Mouse (Mus musculus) heart, embryonic 13.5 days (tissue): ENCODE measurements around the gene Taf5. TPM values are rescaled to one million over a fixed set of nuclear protein-coding genes. Genes with fewer than 3 reads are reported as not detected.

Source experiments
- ATAC-seq: fragments of 200-750 bp; cut with Nextera tagmentation; 2 replicates; pipeline ENCODE4 v1.8.0; 2017; ENCODE audit warnings: moderate TSS enrichment; ENCODE audit not compliant: insufficient number of reproducible peaks, low FRiP score, low TSS enrichment; ENCODE audit errors: extremely low read depth
- H3K27ac ChIP-seq: fragments of 300-500 bp; sonication (generic); replicated peaks from 2 replicates; pipeline ENCODE4 v1.5.1; 2015; ENCODE audit warnings: moderate library complexity, mild to moderate bottlenecking, inconsistent platforms
- H3K27me3 ChIP-seq: fragments of 300-500 bp; sonication (generic); replicated peaks from 2 replicates; pipeline ENCODE4 v1.6.1; 2015; ENCODE audit warnings: mild to moderate bottlenecking, inconsistent platforms
- H3K36me3 ChIP-seq: fragments of 300-500 bp; sonication (generic); 2 replicates; pipeline ENCODE4 v1.6.1; 2015; ENCODE audit warnings: mild to moderate bottlenecking, inconsistent platforms
- H3K4me1 ChIP-seq: fragments of 300-500 bp; sonication (generic); 2 replicates; pipeline ENCODE4 v1.6.1; 2015; ENCODE audit warnings: inconsistent platforms
- H3K4me2 ChIP-seq: fragments of 300-500 bp; sonication (generic); 2 replicates; pipeline ENCODE4 v1.6.1; 2015; ENCODE audit warnings: inconsistent platforms, mild to moderate bottlenecking, moderate library complexity
- H3K4me3 ChIP-seq: fragments of 300-500 bp; sonication (generic); 2 replicates; pipeline ENCODE4 v1.5.1; 2015; ENCODE audit warnings: moderate library complexity, mild to moderate bottlenecking, inconsistent platforms
- H3K9ac ChIP-seq: fragments of 300-500 bp; sonication (generic); 2 replicates; pipeline ENCODE4 v1.6.1; 2015; ENCODE audit warnings: inconsistent platforms, mild to moderate bottlenecking, moderate library complexity
- H3K9me3 ChIP-seq: fragments of 300-500 bp; sonication (generic); 2 replicates; pipeline ENCODE4 v1.6.1; 2016; ENCODE audit warnings: inconsistent platforms
- WGBS: fragments of 180-500 bp; shearing (Covaris S2); methylation state at CpG from one replicate; pipeline ENCODE4 v1.1.7; 2015; ENCODE audit warnings: mixed read lengths; 5-methylcytosine and 5-hydroxymethylcytosine counted together
- polyA plus RNA-seq: library from polyadenylated mRNA; unstranded; fragments of >200 nt; fragmentation: Nextera tagmentation; extraction: Ambion mirVana; gene quantifications from 2 replicates; pipeline ENCODE4 v1.2.1, GENCODE M21; 2015

The Taf5 gene
- 3.3 TPM in 2 replicates for polyA plus RNA-seq

DNA sequence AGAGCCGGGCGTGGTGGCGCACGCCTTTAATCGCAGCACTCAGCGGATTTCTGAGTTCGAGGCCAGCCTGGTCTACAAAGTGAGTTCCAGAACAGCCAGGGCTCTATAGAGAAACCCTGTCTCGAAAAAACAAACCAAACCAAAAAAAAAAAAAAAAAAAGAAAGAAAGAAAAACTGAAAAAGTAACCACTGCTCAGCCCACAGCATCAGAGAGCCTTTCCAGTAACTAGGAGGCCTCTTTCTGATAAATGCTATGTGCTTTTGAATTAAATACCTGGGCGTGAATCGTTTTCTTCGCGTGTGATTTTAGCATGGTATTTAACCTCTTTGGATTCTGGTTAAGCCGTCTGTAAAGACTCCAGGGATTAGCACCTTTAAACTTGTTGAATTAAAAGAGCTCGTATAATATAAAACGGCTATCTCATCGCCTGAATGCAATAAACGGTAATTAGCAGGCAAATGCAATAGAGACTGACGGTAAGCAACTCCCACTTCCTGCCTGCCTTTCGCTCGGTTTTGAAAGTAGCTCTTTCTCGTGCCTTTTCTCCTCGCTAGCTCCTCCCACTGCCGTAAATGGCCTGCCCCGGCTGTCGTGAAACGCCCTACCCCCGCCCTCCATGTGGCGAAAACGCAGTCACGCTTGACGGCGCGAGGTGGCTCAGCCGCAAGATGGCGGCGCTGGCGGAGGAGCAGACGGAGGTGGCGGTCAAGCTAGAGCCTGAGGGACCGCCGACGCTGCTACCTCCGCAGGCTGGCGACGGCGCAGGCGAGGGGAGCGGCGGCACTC, at the start of gene Taf5:
Gene Taf5 (plus strand): TSS at position 651 of the 787 bp plus-strand sequence.
- 10% methylated on average over 49 of the region's 49 CpGs for WGBS
- ATAC-seq: peak; percentile 69; the same call in 1 of the 2 replicates
- H3K4me1 ChIP-seq: peaks cover 17% of the 10 kb centered on the region
- H3K9me3 ChIP-seq: no peaks in the 10 kb centered on the region
- peak within 1 kb of the TSS; percentile 88 for H3K4me2 ChIP-seq
- H3K4me3 ChIP-seq: peak within 1 kb of the TSS; percentile 96
- no peaks in the 10 kb centered on the region for H3K27me3 ChIP-seq
- H3K27ac ChIP-seq: peak within 1 kb of the TSS; percentile 90
- peaks cover 22% of the 10 kb centered on the region for H3K36me3 ChIP-seq
- H3K9ac ChIP-seq: peak within 1 kb of the TSS; percentile 97

DNA sequence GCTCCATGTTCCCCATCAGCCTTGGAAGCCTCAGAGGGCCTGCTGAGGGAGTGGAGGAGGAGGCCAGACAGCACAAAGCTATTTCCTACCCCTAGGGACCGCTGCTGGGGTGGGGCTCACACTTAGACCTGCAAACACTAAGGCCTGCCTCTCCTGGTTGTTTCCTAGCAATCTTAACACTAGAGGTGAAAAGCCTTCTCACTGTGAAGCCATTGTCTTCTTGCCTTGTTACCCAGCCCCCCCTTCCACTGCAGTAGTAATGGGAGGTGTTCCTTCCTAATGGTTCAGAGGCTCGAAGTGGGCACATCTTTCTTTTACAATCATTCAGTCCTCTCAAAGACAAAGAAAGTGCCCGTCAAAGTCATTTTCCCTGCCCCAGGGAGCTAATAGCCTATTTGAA, 49.7 kb upstream of the Taf5 start:
- H3K27me3 ChIP-seq: peaks cover 72% of the 10 kb centered on the region
- H3K4me3 ChIP-seq: no peak overlapping the region
- H3K9me3 ChIP-seq: no peaks in the 10 kb centered on the region
- no peaks in the 10 kb centered on the region for H3K36me3 ChIP-seq
- ATAC-seq: no peak
- no peak overlapping the region for H3K9ac ChIP-seq
- 11% methylated on average over 3 of the region's 3 CpGs for WGBS
- H3K27ac ChIP-seq: no peak overlapping the region
- peaks cover 16% of the 10 kb centered on the region for H3K4me1 ChIP-seq
- H3K4me2 ChIP-seq: no peak overlapping the region

DNA sequence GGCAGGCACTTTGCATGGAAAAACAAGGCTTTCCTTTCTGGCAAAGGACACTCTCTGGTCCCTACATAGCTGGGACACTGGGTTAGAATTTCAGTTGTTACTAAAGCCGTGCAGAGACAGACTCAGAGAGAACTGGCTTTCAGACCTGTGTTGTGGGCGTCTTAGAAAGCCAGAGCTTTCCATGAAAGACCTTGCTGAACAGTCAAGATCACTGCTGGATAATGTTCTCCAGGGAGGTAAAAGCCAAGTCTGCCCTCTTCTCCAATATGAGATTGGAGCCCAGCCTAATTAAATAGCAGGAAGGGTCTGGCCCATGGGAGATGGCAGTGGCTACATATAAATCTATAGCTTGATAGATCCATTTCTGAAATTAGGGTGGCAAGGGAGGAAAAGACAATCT, 49.2 kb upstream of the Taf5 start:
- Histone ChIP-seq H3K4me1 (peaks cover 16% of the 10 kb centered on the region), H3K4me3 (no peak overlapping the region), H3K27me3 (peaks cover 67% of the 10 kb centered on the region), H3K4me2 (no peak overlapping the region), H3K27ac (no peak overlapping the region), H3K9me3 (no peaks in the 10 kb centered on the region), H3K36me3 (no peaks in the 10 kb centered on the region), H3K9ac (no peak overlapping the region)
- WGBS: 47% methylated on average over 2 of the region's 2 CpGs
- no peak for ATAC-seq

DNA sequence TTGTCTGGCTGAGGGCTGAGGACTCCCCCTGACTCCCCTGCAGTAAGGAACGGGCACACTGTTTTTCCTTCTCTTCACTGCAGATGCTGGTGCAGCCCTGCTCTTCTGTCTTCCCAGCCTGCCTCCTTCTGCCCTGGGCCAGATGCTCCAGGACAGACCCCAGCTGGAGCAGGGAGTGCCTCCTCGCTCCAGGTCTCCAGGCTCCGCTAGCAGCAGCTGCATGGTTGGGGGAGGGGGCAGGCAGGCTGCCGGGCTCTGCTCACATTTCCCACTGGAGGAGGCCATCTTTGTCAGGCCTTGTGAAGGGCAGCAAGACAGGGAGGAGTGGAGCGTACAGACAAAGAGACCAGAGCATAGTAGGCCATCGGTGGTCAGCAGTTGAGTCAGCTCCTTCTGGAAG, 48.2 kb upstream of the Taf5 start:
- Histone ChIP-seq H3K9ac (no peak overlapping the region), H3K36me3 (no peaks in the 10 kb centered on the region), H3K4me3 (no peak overlapping the region), H3K27ac (no peak overlapping the region), H3K27me3 (peaks cover 62% of the 10 kb centered on the region), H3K9me3 (no peaks in the 10 kb centered on the region), H3K4me1 (peaks cover 13% of the 10 kb centered on the region), H3K4me2 (no peak overlapping the region)
- 28% methylated on average over 6 of the region's 6 CpGs for WGBS
- ATAC-seq: no peak

DNA sequence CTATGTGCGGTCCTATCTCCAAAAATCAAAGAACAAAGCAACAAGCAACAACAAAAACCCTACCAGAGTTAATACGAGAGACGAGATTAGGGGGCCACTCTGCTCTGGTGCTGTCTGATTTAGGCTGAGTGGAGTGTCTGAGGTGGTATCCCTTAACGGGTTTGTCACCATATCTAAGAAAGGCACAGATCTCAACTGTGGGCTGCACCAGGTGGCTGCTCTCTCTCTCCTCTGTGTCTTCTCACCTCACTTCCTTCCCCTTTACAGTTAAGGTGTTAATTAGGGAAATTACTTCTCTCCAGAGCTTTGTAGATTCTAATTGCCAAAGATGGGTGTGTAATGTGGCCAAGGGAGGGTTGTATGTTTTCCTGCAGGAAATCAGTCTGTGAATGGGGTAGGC, 44.8 kb upstream of the Taf5 start:
- no peak overlapping the region for H3K4me2 ChIP-seq
- ATAC-seq: no peak
- no peaks in the 10 kb centered on the region for H3K9me3 ChIP-seq
- H3K27ac ChIP-seq: no peak overlapping the region
- no peak overlapping the region for H3K9ac ChIP-seq
- no peaks in the 10 kb centered on the region for H3K36me3 ChIP-seq
- WGBS: 68% methylated on average over 4 of the region's 4 CpGs
- H3K27me3 ChIP-seq: peaks cover 32% of the 10 kb centered on the region
- H3K4me3 ChIP-seq: no peak overlapping the region
- peaks cover 9% of the 10 kb centered on the region for H3K4me1 ChIP-seq

DNA sequence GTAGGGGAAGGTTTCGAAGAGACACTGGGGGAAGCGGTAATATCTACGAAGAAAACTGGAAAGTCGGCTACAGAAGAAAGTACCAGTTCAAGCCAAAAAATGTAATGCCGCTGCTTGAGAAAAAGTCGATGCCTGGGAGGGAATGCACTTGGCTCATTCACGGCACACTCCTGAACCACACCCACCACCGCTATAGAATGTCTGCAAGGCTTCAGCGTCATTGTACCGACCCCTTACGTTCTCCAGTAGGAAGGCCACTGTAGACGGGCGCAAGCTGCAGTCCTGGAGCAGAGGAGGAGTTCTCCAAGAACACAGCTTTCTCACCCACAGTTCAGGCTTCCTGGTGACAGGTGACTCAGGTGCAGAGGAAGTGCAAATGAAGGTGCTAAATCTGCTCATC, 44.0 kb upstream of the Taf5 start:
- no peak overlapping the region for H3K27ac ChIP-seq
- ATAC-seq: no peak
- H3K27me3 ChIP-seq: peaks cover 23% of the 10 kb centered on the region
- H3K4me1 ChIP-seq: peaks cover 9% of the 10 kb centered on the region
- H3K4me2 ChIP-seq: no peak overlapping the region
- no peak overlapping the region for H3K9ac ChIP-seq
- H3K4me3 ChIP-seq: no peak overlapping the region
- H3K9me3 ChIP-seq: no peaks in the 10 kb centered on the region
- H3K36me3 ChIP-seq: no peaks in the 10 kb centered on the region
- WGBS: 75% methylated on average over 13 of the region's 13 CpGs

DNA sequence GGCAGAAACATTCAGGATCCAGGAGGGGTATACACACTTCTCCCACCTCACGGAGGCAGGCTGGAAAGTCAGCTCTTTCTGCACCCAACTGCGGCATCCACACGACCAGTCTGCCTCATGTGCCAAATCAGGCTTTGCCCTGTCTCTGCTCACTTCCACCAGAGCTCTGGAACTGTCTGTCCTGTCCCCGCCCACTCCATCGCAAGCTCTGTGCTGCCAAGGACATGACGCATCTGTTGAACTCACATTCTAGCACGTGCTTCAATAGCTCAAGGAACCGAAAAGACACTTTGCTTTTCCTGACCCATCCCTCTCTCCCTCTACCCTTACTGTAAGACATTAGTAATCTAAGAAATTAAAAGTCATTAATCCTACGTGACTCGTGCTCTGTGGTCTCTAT, 42.6 kb upstream of the Taf5 start:
- Histone ChIP-seq H3K4me1 (peaks cover 9% of the 10 kb centered on the region), H3K9ac (no peak overlapping the region), H3K4me3 (no peak overlapping the region), H3K4me2 (0 out of 2 replicates have a peak overlapping the region, but pooled peaks have one; percentile 1), H3K27ac (no peak overlapping the region), H3K27me3 (peaks cover 9% of the 10 kb centered on the region), H3K36me3 (no peaks in the 10 kb centered on the region), H3K9me3 (no peaks in the 10 kb centered on the region)
- 50% methylated on average over 10 of the region's 10 CpGs for WGBS
- ATAC-seq: no peak

DNA sequence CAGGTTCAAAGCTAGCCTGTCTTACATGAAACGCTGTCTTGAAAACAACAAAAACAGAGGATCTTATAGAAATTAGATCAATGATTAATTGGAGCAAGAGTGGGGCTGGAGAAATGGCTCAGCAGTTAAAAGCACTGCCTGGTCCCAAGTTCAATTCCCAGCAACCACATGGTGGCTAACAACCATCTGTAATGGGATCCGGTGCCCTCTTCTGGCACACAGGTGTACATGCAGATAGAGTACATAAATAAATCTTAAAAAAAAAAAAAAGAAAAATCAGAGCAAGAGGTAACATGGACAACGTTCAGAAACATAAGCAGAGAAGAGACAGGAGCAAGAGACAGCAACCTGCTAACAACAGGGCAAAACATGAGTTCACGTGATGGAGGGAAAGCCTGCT, 41.0 kb upstream of the Taf5 start:
- Histone ChIP-seq H3K9me3 (no peaks in the 10 kb centered on the region), H3K9ac (no peak overlapping the region), H3K4me3 (no peak overlapping the region), H3K27ac (no peak overlapping the region), H3K4me1 (peaks cover 9% of the 10 kb centered on the region), H3K27me3 (peaks cover 6% of the 10 kb centered on the region), H3K4me2 (no peak overlapping the region), H3K36me3 (no peaks in the 10 kb centered on the region)
- 81% methylated on average over 4 of the region's 4 CpGs for WGBS
- ATAC-seq: no peak

DNA sequence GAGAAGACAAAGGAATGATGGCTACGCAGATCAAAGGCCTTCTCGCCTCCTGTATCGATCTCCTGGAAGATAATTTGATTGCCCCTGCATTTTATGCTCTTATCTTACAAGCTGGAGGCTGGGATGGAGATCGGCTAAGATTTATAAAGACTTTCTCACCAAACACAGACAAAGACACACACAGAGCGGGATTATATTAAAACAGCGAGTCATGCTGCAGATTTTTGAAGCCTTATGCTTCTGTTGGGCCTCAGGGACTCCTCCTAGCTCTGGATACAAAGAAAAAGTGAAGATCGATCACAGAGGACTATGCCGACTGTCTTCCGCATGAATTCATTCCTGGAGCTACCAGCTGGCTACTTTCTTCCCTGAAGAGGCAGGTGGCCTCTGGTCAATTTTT, 37.8 kb upstream of the Taf5 start:
- WGBS: 82% methylated on average over 9 of the region's 9 CpGs
- no peak overlapping the region for H3K9ac ChIP-seq
- no peaks in the 10 kb centered on the region for H3K9me3 ChIP-seq
- H3K4me2 ChIP-seq: no peak overlapping the region
- peaks cover 20% of the 10 kb centered on the region for H3K36me3 ChIP-seq
- no peaks in the 10 kb centered on the region for H3K27me3 ChIP-seq
- no peak overlapping the region for H3K4me3 ChIP-seq
- peaks cover 8% of the 10 kb centered on the region for H3K4me1 ChIP-seq
- ATAC-seq: no peak
- H3K27ac ChIP-seq: no peak overlapping the region

DNA sequence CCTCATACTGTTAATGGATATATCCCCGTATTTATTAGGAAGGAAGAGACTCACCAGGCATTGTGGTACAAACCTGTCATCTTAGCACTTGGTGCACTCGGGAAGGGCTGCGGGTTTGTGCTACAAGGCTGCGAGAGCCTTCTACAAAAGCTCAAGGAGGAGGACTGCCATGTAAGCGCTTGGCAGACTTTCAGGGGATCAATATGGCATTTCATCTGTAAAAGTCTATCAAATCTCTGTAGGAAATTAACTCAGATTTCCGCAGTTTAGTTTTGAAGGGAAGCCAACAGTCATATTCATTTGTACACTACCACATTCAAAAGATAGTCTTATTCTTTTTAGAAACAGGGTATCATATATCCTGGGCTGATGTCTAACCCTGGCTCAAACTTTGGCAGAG, 35.8 kb upstream of the Taf5 start:
- peaks cover 38% of the 10 kb centered on the region for H3K36me3 ChIP-seq
- no peak for ATAC-seq
- no peaks in the 10 kb centered on the region for H3K27me3 ChIP-seq
- no peak overlapping the region for H3K4me3 ChIP-seq
- H3K4me2 ChIP-seq: no peak overlapping the region
- 88% methylated on average over 6 of the region's 6 CpGs for whole genome bisulfite sequencing
- no peak overlapping the region for H3K9ac ChIP-seq
- H3K27ac ChIP-seq: no peak overlapping the region
- H3K9me3 ChIP-seq: no peaks in the 10 kb centered on the region
- H3K4me1 ChIP-seq: no peaks in the 10 kb centered on the region

DNA sequence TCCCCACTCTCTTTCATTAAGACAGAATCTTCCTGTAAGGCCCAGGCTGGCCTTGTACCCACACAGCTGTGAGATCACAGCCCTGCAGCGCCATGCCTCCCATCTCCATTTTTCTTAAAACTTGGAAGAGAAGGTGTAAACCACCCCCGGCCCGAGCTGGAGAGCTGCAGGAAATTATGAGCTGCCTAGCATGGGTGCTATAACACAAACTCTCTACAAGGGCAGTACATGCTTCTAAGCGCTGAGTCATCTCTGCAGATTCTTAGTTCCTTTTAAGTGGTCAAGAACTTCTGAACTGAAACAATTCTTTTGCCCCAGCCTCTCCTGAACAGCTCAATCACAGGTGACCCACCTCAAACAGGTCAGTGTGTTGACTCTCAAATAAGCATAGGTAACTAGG, 32.6 kb upstream of the Taf5 start:
- Histone ChIP-seq H3K4me3 (no peak overlapping the region), H3K9ac (no peak overlapping the region), H3K4me1 (no peaks in the 10 kb centered on the region), H3K36me3 (peaks cover 65% of the 10 kb centered on the region), H3K9me3 (no peaks in the 10 kb centered on the region), H3K27ac (no peak overlapping the region), H3K27me3 (no peaks in the 10 kb centered on the region), H3K4me2 (no peak overlapping the region)
- no peak for ATAC-seq
- 83% methylated on average over 4 of the region's 4 CpGs for WGBS

DNA sequence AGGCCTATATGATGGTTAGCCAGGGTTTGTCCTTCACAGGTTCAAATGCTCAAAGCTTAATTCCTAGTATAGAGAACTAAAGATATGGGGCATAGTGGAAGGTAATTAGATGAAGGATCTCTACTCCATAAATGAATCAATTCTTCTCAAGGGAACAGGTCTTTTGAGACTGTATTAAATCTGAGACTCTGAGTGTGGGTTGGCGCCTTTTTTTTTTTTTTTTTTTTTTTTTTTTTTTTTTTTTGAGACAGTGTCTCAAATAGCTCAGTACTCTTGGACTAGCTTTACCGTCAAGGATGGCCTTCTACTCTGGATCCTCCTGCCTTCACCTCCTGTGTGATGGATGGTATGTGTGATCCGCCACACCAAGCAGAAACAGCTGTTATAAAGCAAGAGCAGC, 30.9 kb upstream of the Taf5 start:
- Histone ChIP-seq H3K4me1 (no peaks in the 10 kb centered on the region), H3K4me2 (no peak overlapping the region), H3K36me3 (peaks cover 66% of the 10 kb centered on the region), H3K27ac (no peak overlapping the region), H3K9me3 (no peaks in the 10 kb centered on the region), H3K27me3 (no peaks in the 10 kb centered on the region), H3K4me3 (no peak overlapping the region), H3K9ac (no peak overlapping the region)
- ATAC-seq: no peak
- 79% methylated on average over 3 of the region's 3 CpGs for WGBS
